Mouse (Mus musculus) right cerebral cortex, adult 2 months (tissue): Measurements from ENCODE around the gene Serpinb3d.

Source experiments
- DNase-seq, 2 experiments: peaks; one replicate each; pipeline ENCODE4 v3.0.0; 2021 to 2022; ENCODE audit warnings: low spot score in 2 of 2

The Serpinb3d gene

DNA sequence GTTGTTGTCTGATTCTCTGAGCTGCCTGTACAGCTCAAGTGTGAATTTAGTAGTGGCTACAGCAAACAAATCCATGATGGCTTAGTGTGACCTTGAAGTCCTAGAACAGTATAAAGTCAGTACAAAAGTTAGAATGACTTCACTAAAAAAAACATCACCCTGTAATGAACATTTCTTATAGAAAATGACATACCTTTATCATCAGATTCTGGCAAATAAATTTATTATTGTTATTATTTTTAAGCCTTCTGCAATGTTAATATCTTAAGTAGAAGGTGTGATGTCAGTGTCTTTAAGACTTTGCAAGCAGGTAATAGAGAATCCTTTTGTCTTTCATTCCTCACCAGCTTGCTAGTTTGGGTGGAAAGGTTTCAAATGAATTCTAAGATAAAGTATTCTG lies at the start of gene Serpinb3d:
Serpinb3d (minus strand) TSS at position 101 of the 400 bp plus-strand sequence.
- DNase-seq, result no peak

DNA sequence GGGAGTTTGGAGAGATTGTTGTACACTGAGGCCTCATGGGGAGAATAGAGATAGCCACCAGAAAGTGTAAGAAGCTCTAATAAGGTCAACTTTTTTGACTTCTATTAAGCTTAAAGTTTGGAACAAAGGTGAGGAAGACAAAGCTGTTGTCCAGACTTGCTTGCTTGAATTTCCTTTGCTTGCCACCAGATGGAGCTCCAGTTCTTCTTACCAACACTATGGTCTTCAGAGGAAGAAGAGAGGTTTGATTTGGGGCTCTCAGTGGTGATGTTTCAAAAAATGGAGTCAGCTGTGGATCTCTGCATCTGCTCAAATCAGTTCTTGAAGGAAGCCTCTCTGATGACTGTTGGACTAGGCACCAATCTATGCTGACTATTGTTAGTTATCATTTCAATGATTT lies 44.1 kb upstream of the Serpinb3d start:
- peak; percentile 39 to 49 for DNase-seq

DNA sequence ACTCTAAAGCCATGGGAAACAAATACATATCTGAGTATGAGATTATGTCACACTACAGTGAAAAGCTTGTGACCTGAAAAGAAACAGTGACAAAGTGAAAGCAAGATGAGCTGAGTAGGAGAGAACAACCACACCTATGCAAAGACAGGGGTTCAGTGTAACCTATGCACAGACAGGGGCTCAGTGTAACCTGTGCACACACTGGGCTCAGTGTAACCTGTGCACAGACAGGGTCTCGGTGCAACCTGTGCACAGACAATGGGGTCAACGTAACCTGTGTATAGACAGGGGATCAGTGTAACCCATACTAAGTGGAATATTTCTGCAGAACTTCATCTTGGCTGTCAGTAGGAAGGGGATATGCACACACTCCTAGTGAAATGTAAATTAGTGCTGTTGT lies 15.1 kb upstream of the Serpinb3d start:
- DNase-seq, result no peak

DNA sequence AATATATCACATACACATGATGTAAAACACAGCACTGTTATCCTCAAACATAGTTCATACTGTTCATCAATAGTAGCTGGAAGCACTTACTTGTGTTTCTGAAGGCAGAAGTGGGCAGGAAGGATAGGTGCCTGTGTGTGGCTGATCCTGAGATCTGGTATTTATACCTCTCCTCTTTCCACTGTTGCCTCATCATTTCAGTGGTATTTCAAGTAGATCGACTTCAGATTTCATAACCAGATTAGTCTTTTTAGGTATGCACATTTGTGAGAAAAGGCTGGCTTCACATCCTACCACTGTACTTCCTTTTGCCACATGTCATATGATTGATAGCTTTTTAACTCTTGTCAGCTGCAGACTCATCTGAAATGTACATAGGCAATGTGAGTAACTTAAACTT lies 31.1 kb downstream of the Serpinb3d start, which contains the start of gene Serpinb3a:
Serpinb3a (minus strand) TSS at position 101 of the 400 bp plus-strand sequence.
- DNase-seq, result no peak

DNA sequence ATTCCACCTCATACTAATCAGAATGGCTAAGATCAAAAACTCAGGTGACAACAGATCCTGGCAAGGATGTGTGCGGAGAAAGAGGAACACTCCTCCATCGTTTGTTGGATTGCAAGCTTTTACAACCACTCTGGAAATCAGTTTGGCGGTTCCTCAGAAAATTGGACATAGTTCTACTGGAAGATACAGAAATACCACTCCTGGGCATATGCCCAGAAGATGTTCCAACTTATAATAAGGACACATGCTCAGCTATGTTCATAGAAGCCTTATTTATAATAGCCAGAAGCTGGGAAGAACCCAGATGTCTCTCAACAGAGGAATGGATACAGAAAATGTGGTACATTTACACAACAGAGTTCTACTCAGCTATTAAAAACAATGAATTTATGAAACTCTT lies 49.1 kb downstream of the Serpinb3d start:
- DNase-seq, result peak in 1 of 2 experiments; percentile 6
